Mouse (Mus musculus) splenic B cell, adult 2 months (primary cell): ENCODE results near the gene Tbce.

Experiments
- DNase-seq: peaks from one replicate; pipeline ENCODE4 v3.0.0-alpha.2; 2011; ENCODE audit warnings: low read depth, low spot score
- H3K27me3 ChIP-seq: 2 replicates; pipeline ENCODE4 v1.6.1; 2012; ENCODE audit warnings: mild to moderate bottlenecking, low read length, moderate library complexity, mixed read lengths; ENCODE audit not compliant: control insufficient read depth, poor library complexity, insufficient read depth, severe bottlenecking
- H3K36me3 ChIP-seq: 2 replicates; pipeline ENCODE4 v1.6.1; 2012; ENCODE audit warnings: mild to moderate bottlenecking, low read length, moderate library complexity, mixed read lengths; ENCODE audit not compliant: control insufficient read depth, poor library complexity, insufficient read depth, severe bottlenecking

Tbce gene

DNA sequence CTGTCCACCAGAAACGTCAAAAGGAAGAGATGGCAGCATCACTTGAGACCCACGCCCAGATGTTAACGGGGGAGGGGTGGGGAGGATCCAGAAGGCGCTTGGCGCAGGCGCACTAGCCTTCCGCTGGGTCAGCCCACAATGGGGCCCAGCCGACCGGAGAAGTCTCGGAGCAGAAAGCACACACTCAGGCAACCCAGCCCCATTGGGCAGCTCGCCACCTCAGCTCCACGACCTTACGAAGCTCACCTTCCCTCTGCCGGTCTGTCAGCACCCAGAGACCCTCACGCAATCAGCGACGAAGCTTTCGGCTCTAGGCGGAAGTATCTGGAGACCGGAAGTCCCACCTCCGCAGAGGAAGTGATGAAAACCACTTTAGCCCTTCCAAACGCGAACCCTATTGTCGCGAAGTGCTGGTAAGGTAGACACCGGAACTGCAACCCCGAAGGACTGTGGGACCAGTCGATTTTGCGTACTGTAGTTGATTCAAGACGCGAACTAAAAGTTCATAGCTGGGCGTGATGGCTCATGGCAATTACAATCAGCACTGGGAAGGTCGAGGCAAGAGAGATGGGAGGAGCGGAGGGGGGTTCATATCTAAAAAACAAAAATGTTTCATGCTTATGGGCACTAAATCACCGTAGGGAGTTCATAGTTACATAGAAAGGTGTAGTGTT, at the start of gene Tbce:
Gene Tbce, minus strand, starts transcription at position 347 of the 674 bp plus-strand sequence.
- no peaks in the 10 kb centered on the region for H3K36me3 ChIP-seq
- DNase-seq: peak; percentile 94
- H3K27me3 ChIP-seq: no peaks in the 10 kb centered on the region

DNA sequence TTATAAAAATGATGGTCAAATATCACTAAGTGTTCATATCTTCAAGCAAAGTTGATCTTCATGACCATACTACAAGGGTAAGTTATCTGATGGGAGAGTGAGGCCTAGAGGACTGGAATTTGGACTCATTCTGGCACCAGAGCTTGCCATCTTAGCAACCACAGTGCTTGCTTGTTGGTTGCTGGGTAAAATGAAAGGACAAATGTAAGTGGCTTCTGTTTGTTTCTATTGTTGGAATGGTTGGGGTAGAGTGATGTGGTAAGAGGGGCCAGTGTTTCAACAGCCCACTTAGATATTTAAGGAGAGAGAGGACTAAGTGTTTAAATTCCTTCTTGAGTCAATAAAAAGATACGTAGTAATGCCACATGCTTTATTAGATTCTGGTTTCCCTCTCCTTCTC, 49.2 kb upstream of the Tbce start:
- Histone ChIP-seq H3K27me3 (no peaks in the 10 kb centered on the region), H3K36me3 (no peaks in the 10 kb centered on the region)
- DNase-seq: no peak

DNA sequence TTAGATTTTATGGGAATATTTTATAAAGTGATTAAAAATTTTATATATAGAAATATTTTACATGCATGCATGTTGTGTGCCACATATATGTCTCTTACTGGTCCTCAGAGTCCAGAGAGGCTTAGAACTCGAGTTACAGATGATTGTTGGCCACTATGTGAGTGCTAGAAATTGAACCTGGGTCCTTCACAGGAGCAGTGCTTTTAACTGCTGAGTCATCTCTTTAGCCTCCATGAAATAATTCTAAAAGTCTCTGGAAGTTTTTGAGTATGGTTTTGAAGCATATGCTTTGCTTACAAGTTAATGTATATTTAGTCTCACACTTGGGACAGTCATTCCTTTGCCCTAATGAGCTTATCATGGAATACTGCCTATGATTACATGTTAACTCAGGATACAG, 35.9 kb upstream of the Tbce start:
- H3K27me3 ChIP-seq: no peaks in the 10 kb centered on the region
- no peaks in the 10 kb centered on the region for H3K36me3 ChIP-seq
- DNase-seq: no peak

DNA sequence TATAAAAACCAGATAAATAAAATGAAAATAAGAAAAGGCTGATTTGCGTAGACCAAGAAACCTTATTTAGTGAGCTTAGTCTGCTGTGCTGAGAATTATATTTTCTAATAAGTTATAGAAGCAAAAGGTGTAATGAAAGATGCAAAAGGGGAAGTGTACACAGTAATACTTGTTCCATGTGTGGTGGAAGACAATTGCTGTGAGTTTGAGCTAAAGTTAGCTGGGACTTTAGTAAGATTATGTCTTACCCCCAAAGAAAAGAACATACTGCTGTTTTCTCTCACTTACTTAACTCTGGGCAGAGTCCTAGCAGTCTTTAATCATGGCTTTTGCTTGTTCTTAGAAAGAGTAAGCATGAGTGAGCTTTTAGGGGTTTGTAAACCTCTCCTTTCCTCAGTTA, 34.9 kb upstream of the Tbce start:
- H3K36me3 ChIP-seq: no peaks in the 10 kb centered on the region
- DNase-seq: peak; percentile 33
- no peaks in the 10 kb centered on the region for H3K27me3 ChIP-seq

DNA sequence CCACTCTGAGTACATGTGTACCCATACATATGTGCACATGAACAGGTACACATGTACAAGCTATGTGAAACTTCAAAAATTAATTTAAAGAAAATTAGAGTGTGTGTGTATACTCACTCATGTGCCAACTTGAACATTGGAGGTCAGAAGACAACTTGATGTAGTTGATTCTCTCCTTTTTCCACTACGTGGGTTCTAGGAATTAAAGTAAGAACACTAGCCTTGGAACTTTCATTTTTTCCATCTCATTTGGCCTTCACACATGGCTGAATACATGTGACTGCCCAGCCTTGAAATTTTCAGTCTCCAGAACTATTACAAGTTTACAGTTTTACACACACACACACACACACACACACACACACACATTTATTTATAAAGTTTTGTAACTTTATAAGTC, 29.9 kb upstream of the Tbce start:
- H3K36me3 ChIP-seq: no peaks in the 10 kb centered on the region
- peak; percentile 46 for DNase-seq
- no peaks in the 10 kb centered on the region for H3K27me3 ChIP-seq

DNA sequence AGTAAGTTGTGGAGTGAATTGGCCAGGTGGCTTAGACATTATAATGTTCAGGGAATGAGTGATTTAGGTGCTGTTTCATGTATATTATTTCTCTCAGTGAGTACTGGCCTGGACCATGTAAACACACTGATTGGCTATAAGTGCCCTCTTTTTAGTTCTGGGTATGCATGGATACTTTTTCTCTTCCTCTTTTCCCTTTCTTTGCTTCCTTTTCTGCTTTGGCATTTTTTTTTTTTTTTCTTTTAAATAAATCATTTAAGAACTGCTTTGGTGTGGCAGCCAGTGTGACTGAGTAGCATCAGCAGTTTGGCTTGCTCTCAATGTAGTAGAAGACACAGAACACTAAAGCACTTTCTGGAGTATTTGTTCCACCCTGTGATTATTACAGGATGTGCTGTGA, 28.6 kb upstream of the Tbce start:
- Histone ChIP-seq H3K27me3 (no peaks in the 10 kb centered on the region), H3K36me3 (no peaks in the 10 kb centered on the region)
- DNase-seq: peak; percentile 54

DNA sequence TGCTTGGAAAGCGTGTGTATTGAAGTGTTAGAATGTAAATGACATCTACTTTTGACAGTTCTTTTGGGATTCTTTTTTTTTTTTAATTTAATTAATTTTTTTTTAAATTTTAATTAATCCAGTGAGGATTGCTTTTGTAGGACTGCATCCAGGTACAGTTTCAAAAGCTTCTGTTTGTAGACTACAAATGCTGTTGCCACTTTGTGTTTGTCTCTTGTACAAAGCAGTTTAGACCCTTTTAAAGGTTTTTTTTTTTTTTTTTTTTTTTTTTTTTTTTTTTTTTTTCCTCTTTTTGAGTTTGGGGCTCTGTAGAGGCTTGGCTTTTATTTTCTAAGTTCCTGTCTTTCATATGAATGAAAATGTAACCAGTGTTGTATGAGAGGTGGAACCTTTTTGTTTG, 26.3 kb upstream of the Tbce start:
- Histone ChIP-seq H3K27me3 (no peaks in the 10 kb centered on the region), H3K36me3 (no peaks in the 10 kb centered on the region)
- no peak for DNase-seq

DNA sequence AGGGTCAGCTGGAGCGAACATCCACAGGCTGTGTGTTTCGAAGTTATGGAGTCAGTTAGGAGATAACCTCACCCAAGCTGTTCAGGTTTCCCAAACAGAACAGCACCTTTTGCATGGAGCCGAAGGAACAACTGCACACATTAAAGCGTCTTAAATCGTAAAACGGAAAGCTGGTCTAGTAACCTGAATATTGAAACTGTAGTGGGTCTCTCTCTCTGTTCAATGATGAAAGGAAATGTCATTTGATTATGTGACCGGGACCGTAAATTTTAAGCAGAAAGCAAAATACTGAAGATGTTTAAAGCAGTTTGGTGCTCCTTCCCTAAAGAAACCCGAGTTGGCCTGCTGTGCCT, 25.6 kb upstream of the Tbce start:
- H3K36me3 ChIP-seq: no peaks in the 10 kb centered on the region
- no peaks in the 10 kb centered on the region for H3K27me3 ChIP-seq
- DNase-seq: no peak

DNA sequence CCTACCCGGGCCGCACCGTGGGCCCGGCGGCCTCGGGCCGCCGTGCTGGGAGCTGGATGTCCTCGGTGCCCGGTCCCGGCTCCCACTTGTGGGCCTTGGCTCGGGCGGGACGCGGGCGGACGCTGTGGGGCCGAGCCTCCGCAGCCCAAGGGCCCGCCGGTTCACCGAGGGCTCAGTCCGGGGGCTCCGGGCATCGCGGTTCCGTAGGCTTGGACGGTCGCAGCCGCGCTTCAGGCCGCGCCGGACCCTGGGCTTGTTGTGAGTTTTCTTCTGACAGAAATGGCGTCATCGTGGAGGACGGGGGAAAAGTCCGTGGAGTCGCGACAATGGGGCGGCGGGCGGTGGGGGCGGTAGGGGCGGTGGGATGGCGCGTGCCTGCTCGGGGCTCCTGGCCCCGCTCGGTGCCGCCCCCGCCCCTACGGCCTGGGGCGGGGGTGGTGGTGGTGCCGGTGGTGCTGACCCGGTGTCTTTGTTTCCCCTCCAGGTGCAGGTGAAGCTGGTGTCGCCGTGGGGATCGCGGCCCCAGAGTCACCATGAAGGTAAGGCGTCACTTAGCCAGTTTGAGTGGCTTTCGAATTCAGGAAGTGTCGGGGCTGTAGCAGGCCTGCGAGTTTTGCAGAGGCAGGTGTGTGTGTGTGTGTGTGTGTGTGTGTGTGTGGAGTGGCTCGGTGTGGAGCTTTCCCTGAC, 25.0 kb upstream of the Tbce start:
- H3K36me3 ChIP-seq: 0 out of 2 replicates have a peak, but pooled peaks cover 1% of the 10 kb centered on the region
- H3K27me3 ChIP-seq: no peaks in the 10 kb centered on the region
- DNase-seq: peak; percentile 71

DNA sequence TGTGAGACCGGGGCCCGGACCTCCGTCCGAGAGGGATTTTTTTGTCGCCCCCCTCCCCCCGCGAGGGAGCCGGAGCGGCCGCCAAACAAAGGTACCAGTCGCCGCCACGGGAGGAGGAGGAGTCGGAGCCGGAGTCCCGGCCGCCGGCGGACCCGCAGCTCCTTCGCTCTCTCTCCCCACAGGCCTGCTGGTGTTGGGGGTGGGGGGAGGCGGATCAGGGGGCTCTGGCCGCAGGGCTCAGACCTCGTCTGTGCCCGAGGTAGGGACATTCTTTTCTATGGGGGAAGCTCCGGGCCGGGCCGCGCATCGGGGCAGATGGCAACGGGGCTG, 24.5 kb upstream of the Tbce start:
- no peak for DNase-seq
- peaks cover 2% of the 10 kb centered on the region for H3K36me3 ChIP-seq
- H3K27me3 ChIP-seq: no peaks in the 10 kb centered on the region

DNA sequence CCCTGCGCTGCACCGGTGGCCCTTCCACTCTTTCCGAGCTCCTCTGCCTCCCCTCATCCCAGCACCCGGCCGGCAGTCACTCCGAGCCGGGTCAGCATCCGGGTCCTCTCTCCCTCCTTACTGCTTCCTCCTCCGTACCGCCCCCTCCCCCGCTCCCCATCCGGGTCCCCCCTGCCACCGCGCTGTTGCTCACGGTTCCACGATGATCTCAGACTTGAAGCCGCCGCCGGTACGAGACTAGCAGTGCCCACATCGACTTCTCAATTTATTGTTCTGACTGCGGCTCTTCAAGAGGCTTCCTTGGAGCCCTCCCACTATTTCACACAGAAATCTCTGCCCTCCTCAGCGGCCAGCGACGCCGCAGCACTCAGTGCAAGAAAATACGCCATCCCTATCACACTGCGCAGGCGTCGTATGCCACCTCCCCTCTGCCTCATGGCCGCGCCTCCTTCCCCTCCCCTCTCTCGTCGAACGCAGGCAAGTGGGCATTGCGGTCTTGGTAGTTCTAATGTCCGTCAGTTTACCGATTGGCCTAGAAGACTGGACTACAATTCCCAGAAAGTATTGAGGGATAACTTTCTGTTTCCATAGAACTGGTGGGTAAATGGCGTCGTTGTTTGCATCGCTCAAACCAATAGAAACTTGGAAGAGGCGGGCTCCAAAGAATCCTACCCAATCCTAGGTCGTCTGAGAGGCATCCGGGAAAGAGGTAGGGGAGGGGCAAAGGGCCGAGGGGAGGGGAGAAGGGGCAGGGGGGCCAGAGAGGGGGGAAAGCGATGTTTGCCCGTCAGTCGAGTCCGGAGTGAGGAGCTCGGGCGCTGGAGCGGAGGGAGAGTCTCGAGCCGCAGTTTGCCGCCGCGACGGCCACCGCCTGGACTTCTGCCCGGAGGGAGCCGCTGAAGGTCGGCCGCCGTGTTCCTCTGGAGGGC, 23.8 kb upstream of the Tbce start, which contains the start of the genes Arid4b and Ggps1:
Gene Arid4b, plus strand, starts transcription at position 220 of the 929 bp plus-strand sequence.
Gene Ggps1, minus strand, starts transcription at position 476 of the 929 bp plus-strand sequence.
- peaks cover 3% of the 10 kb centered on the region for H3K36me3 ChIP-seq
- DNase-seq: peak; percentile 98
- no peaks in the 10 kb centered on the region for H3K27me3 ChIP-seq

DNA sequence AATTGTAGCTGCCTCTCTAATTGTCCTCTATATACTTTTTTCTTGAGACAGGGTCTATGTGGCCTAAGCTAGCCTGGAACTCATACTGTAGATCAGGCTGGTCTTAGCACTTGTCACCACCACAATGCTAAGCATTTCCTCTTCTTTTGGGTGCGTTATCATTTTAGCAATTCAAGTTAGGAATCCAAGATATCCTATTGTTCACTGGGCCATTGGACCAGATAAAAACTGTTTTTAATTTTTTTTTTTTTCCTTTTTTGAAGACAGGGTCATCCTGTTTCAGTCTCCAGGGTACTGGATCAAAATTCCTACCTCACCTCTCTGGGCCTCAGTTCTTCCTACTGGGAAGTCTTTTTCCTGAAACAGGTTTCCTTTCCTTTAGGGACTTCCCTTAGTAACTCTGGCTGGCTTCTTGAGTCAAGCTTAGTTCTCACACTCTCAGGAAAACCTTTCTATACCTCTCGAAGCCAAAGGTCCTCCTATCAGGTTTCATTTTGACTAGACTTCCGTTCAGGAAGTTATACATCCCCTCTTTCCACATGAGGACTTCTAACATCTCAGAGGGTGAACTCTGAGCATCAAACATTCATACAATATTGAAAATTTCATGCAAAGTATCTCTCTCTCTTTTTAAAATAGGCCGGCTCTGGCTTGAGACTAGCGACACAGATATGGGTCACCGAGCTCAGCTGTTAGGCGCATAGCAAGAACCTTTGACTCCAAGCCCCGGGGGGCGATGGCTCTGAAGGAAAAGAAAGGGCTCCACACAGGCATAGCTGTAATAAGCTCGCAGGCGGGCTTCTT, 23.0 kb upstream of the Tbce start:
- Histone ChIP-seq H3K36me3 (peaks cover 3% of the 10 kb centered on the region), H3K27me3 (no peaks in the 10 kb centered on the region)
- peak; percentile 73 for DNase-seq

DNA sequence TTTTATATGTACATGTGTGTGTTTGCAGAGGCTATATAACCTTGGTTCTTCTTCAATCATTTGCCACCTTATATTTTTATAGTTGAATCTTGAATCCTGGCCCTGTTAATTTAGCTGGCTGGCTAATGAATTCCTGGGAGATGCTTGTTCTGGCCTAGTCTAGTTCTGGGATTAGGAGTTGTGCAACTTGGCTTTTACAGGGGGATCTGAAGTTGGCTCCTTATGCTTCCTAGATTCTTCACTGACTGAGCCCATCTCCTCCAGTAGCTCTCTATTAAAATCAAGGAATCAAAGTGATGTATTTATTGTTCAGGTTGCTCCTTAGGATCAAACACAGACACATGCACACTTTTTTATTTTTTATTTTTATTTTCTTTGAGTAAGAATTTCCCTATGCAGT, 20.1 kb upstream of the Tbce start:
- Histone ChIP-seq H3K36me3 (peaks cover 12% of the 10 kb centered on the region), H3K27me3 (no peaks in the 10 kb centered on the region)
- no peak for DNase-seq

DNA sequence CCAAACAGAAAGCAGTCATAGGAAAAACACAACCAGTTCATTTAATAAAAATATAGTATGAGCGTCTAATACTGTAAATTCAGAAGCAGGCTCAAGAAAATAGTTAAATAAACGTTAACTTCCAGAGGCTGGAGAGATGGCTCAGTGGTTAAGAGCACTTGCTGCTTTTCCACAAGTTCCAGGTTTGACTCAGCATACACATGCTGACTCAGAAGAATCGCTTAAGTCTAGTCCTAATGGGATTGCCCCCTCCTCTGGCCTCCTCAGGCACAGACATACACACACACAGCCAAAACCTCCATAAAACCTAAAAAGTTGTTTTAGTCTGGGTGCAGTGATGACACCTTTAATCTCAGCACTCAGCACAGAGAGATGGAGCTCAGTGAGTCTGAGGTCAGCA, 17.4 kb upstream of the Tbce start:
- H3K36me3 ChIP-seq: peaks cover 20% of the 10 kb centered on the region
- H3K27me3 ChIP-seq: no peaks in the 10 kb centered on the region
- no peak for DNase-seq
